Mouse (Mus musculus) mesoderm, embryonic 11.5 days (tissue): ENCODE data around the gene Sfr1.

ENCODE experiments used
- DNase-seq: peaks from one replicate; pipeline ENCODE4 v3.0.0-alpha.2; 2012; ENCODE audit warnings: low read depth, low spot score

Sfr1 gene

GRCm38 (mm10) chr19:47731071-47731881, at the start of gene Sfr1:
Sfr1 (plus strand) TSS chr19:47731682.
- DNase-seq: peak; percentile 98

GRCm38 (mm10) chr19:47689592-47689991, 41.9 kb upstream of the Sfr1 start:
- DNase-seq: no peak

- DNase-seq: no peak
Observed at GRCm38 (mm10) chr19:47691994-47692393, 39.5 kb upstream of the Sfr1 start, which contains the start of gene Col17a1. Col17a1 (minus strand) TSS chr19:47692094.

- no peak for DNase-seq
Observed at GRCm38 (mm10) chr19:47695725-47696124, 35.8 kb upstream of the Sfr1 start.

GRCm38 (mm10) chr19:47696411-47696810, 35.1 kb upstream of the Sfr1 start:
- DNase-seq: no peak

- no peak for DNase-seq
Observed at GRCm38 (mm10) chr19:47697067-47697466, 34.4 kb upstream of the Sfr1 start.

- DNase-seq: peak; percentile 15
Observed at GRCm38 (mm10) chr19:47698266-47698665, 33.2 kb upstream of the Sfr1 start.

GRCm38 (mm10) chr19:47699743-47700142, 31.7 kb upstream of the Sfr1 start:
- DNase-seq: peak; percentile 56

- no peak for DNase-seq
Observed at GRCm38 (mm10) chr19:47700509-47700908, 31.0 kb upstream of the Sfr1 start.

- no peak for DNase-seq
Observed at GRCm38 (mm10) chr19:47705080-47705771, 26.3 kb upstream of the Sfr1 start.

- no peak for DNase-seq
Observed at GRCm38 (mm10) chr19:47705772-47706309, 25.6 kb upstream of the Sfr1 start.

GRCm38 (mm10) chr19:47710376-47710775, 21.1 kb upstream of the Sfr1 start:
- no peak for DNase-seq

- no peak for DNase-seq
Observed at GRCm38 (mm10) chr19:47713457-47713856, 18.0 kb upstream of the Sfr1 start.

GRCm38 (mm10) chr19:47716144-47716543, 15.3 kb upstream of the Sfr1 start:
- no peak for DNase-seq

GRCm38 (mm10) chr19:47719147-47719546, 12.3 kb upstream of the Sfr1 start:
- no peak for DNase-seq

- DNase-seq: no peak
Observed at GRCm38 (mm10) chr19:47722471-47722870, 9.0 kb upstream of the Sfr1 start.

GRCm38 (mm10) chr19:47724903-47725302, 6.6 kb upstream of the Sfr1 start:
- no peak for DNase-seq

GRCm38 (mm10) chr19:47725643-47726140, 5.8 kb upstream of the Sfr1 start:
- DNase-seq: no peak

GRCm38 (mm10) chr19:47730691-47731070, 801 bp upstream of the Sfr1 start:
- peak; percentile 81 for DNase-seq

GRCm38 (mm10) chr19:47731931-47732330, 449 bp downstream of the Sfr1 start:
- DNase-seq: peak; percentile 76

GRCm38 (mm10) chr19:47747072-47747471, 15.6 kb downstream of the Sfr1 start:
- no peak for DNase-seq

GRCm38 (mm10) chr19:47748950-47749349, 17.5 kb downstream of the Sfr1 start:
- no peak for DNase-seq
